Mouse (Mus musculus) midbrain, embryonic 12.5 days (tissue): ENCODE data around the gene Cdk14. TPM values are rescaled to one million over a fixed set of nuclear protein-coding genes. Genes with fewer than 3 reads are reported as not detected.

Experiments
- ATAC-seq: fragments of 200-750 bp; cut with Nextera tagmentation; 2 replicates; pipeline ENCODE4 v1.8.0; 2017; ENCODE audit warnings: low read depth, moderate TSS enrichment, moderate library complexity; ENCODE audit not compliant: low FRiP score
- H3K27ac ChIP-seq: fragments of 300-500 bp; sonication (generic); replicated peaks from 2 replicates; pipeline ENCODE4 v1.5.1; 2016; ENCODE audit warnings: mild to moderate bottlenecking
- H3K27me3 ChIP-seq: fragments of 300-500 bp; sonication (generic); 2 replicates; pipeline ENCODE4 v1.6.1; 2016; ENCODE audit warnings: mild to moderate bottlenecking
- H3K36me3 ChIP-seq: fragments of 300-500 bp; sonication (generic); 2 replicates; pipeline ENCODE4 v1.6.1; 2016
- H3K4me1 ChIP-seq: fragments of 300-500 bp; sonication (generic); 2 replicates; pipeline ENCODE4 v1.6.1; 2016
- H3K4me2 ChIP-seq: fragments of 300-500 bp; sonication (generic); replicated peaks from 2 replicates; pipeline ENCODE4 v1.6.1; 2016; ENCODE audit warnings: mild to moderate bottlenecking, moderate library complexity
- H3K4me3 ChIP-seq: fragments of 300-500 bp; sonication (generic); 2 replicates; pipeline ENCODE4 v1.5.1; 2016; ENCODE audit warnings: mild to moderate bottlenecking
- H3K9ac ChIP-seq: fragments of 300-500 bp; sonication (generic); replicated peaks from 2 replicates; pipeline ENCODE4 v1.6.1; 2016; ENCODE audit warnings: mild to moderate bottlenecking, moderate library complexity
- H3K9me3 ChIP-seq: fragments of 300-500 bp; sonication (generic); 2 replicates; pipeline ENCODE4 v1.6.1; 2016; ENCODE audit warnings: mild to moderate bottlenecking
- WGBS: fragments of 180-500 bp; shearing (Covaris S2); methylation state at CpG from one replicate; pipeline ENCODE4 v1.1.7; 2016; 5-methylcytosine and 5-hydroxymethylcytosine counted together
- polyA plus RNA-seq: library from polyadenylated mRNA; unstranded; fragments of >200 nt; fragmentation: Nextera tagmentation; extraction: Ambion mirVana; gene quantifications from 2 replicates; pipeline ENCODE4 v1.2.1, GENCODE M21; 2016

Cdk14 gene
- polyA plus RNA-seq, 1 experiment from 2014 or later, result 38.1 TPM

- Histone ChIP-seq H3K4me1 (peaks cover 5% of the 10 kb centered on the region), H3K27me3 (no peaks in the 10 kb centered on the region), H3K9me3 (no peaks in the 10 kb centered on the region), H3K36me3 (no peaks in the 10 kb centered on the region; the same call in 1 of the 2 replicates), H3K4me3 (no peak overlapping the region), H3K9ac (no peak overlapping the region), H3K27ac (peak overlapping the region; percentile 58), H3K4me2 (no peak overlapping the region)
- no peak for ATAC-seq
- WGBS, result 71% methylated on average over 5 of the region's 5 CpGs
Observed at GRCm38 (mm10) chr5:4893206-4893851, 526.8 kb downstream of the Cdk14 start.

GRCm38 (mm10) chr5:4892734-4893133 lies 527.4 kb downstream of the Cdk14 start:
- no peak overlapping the region; the same call in 1 of the 2 replicates for H3K27ac ChIP-seq
- peaks cover 5% of the 10 kb centered on the region for H3K4me1 ChIP-seq
- no peaks in the 10 kb centered on the region; the same call in 1 of the 2 replicates for H3K36me3 ChIP-seq
- H3K9me3 ChIP-seq, result no peaks in the 10 kb centered on the region
- no peak for ATAC-seq
- no peak overlapping the region for H3K4me2 ChIP-seq
- H3K9ac ChIP-seq, result no peak overlapping the region
- no peak overlapping the region for H3K4me3 ChIP-seq
- 70% methylated on average over 4 of the region's 4 CpGs for WGBS
- no peaks in the 10 kb centered on the region for H3K27me3 ChIP-seq

- peak overlapping the region; percentile 11; the same call in 1 of the 2 replicates for H3K27ac ChIP-seq
Observed at GRCm38 (mm10) chr5:4891862-4892704, 528.0 kb downstream of the Cdk14 start.

GRCm38 (mm10) chr5:4887069-4887468 lies 533.0 kb downstream of the Cdk14 start:
- H3K27ac ChIP-seq, result no peak overlapping the region
- no peak overlapping the region for H3K4me3 ChIP-seq
- no peak overlapping the region for H3K4me2 ChIP-seq
- ATAC-seq, result no peak
- no peaks in the 10 kb centered on the region for H3K4me1 ChIP-seq
- 76% methylated on average over 4 of the region's 4 CpGs for WGBS
- no peaks in the 10 kb centered on the region for H3K27me3 ChIP-seq
- no peak overlapping the region for H3K9ac ChIP-seq
- H3K9me3 ChIP-seq, result no peaks in the 10 kb centered on the region
- H3K36me3 ChIP-seq, result no peaks in the 10 kb centered on the region; the same call in 1 of the 2 replicates

More at GRCm38 (mm10) chr5:4891862-4892704, 528.0 kb downstream of the Cdk14 start:
- 63% methylated on average over 17 of the region's 17 CpGs for WGBS
- Histone ChIP-seq H3K4me3 (no peak overlapping the region), H3K36me3 (no peaks in the 10 kb centered on the region; the same call in 1 of the 2 replicates), H3K4me2 (no peak overlapping the region), H3K9me3 (no peaks in the 10 kb centered on the region), H3K9ac (no peak overlapping the region), H3K27me3 (no peaks in the 10 kb centered on the region), H3K4me1 (peaks cover 5% of the 10 kb centered on the region)
- 0 out of 2 replicates have a peak, but pooled peaks have one; percentile 64 for ATAC-seq

GRCm38 (mm10) chr5:4882841-4883240 lies 537.3 kb downstream of the Cdk14 start:
- no peak overlapping the region for H3K4me2 ChIP-seq
- peaks cover 19% of the 10 kb centered on the region for H3K4me1 ChIP-seq
- H3K27ac ChIP-seq, result no peak overlapping the region
- 0 out of 2 replicates have a peak, but pooled peaks cover 5% of the 10 kb centered on the region for H3K9me3 ChIP-seq
- no peak overlapping the region for H3K4me3 ChIP-seq
- H3K36me3 ChIP-seq, result no peaks in the 10 kb centered on the region
- 95% methylated on average over 1 of the region's 1 CpGs for WGBS
- H3K9ac ChIP-seq, result no peak overlapping the region
- H3K27me3 ChIP-seq, result 0 out of 2 replicates have a peak, but pooled peaks cover 5% of the 10 kb centered on the region
- no peak for ATAC-seq

- Histone ChIP-seq H3K4me1 (peaks cover 39% of the 10 kb centered on the region), H3K27me3 (0 out of 2 replicates have a peak, but pooled peaks cover 5% of the 10 kb centered on the region), H3K4me3 (no peak overlapping the region), H3K27ac (no peak overlapping the region), H3K36me3 (no peaks in the 10 kb centered on the region), H3K9me3 (0 out of 2 replicates have a peak, but pooled peaks cover 5% of the 10 kb centered on the region), H3K9ac (no peak overlapping the region), H3K4me2 (no peak overlapping the region)
- no peak for ATAC-seq
- WGBS, result 65% methylated on average over 4 of the region's 4 CpGs
Observed at GRCm38 (mm10) chr5:4880331-4880730, 539.8 kb downstream of the Cdk14 start.

- Histone ChIP-seq H3K4me2 (no peak overlapping the region), H3K27me3 (peaks cover 5% of the 10 kb centered on the region; the same call in 1 of the 2 replicates), H3K4me1 (peaks cover 39% of the 10 kb centered on the region), H3K4me3 (no peak overlapping the region), H3K36me3 (no peaks in the 10 kb centered on the region), H3K9me3 (0 out of 2 replicates have a peak, but pooled peaks cover 5% of the 10 kb centered on the region), H3K9ac (no peak overlapping the region), H3K27ac (peak overlapping the region; percentile 60)
- ATAC-seq, result no peak
- WGBS, result 46% methylated on average over 3 of the region's 3 CpGs
Observed at GRCm38 (mm10) chr5:4878934-4879333, 541.2 kb downstream of the Cdk14 start.

GRCm38 (mm10) chr5:4877638-4878037 lies 542.5 kb downstream of the Cdk14 start:
- ATAC-seq, result peak; percentile 51

GRCm38 (mm10) chr5:4877131-4877631 lies 542.9 kb downstream of the Cdk14 start:
- H3K9me3 ChIP-seq, result 0 out of 2 replicates have a peak, but pooled peaks cover 5% of the 10 kb centered on the region
- WGBS, result 6% methylated on average over 5 of the region's 5 CpGs
- peak; percentile 88 for ATAC-seq
- no peak overlapping the region for H3K4me3 ChIP-seq
- peak overlapping the region; percentile 88 for H3K27ac ChIP-seq
- peak overlapping the region; percentile 22 for H3K4me2 ChIP-seq
- H3K9ac ChIP-seq, result no peak overlapping the region
- H3K27me3 ChIP-seq, result peaks cover 5% of the 10 kb centered on the region; the same call in 1 of the 2 replicates
- peaks cover 39% of the 10 kb centered on the region for H3K4me1 ChIP-seq
- H3K36me3 ChIP-seq, result no peaks in the 10 kb centered on the region

More at GRCm38 (mm10) chr5:4877638-4878037, 542.5 kb downstream of the Cdk14 start:
- H3K27me3 ChIP-seq, result peaks cover 5% of the 10 kb centered on the region; the same call in 1 of the 2 replicates
- no peak overlapping the region for H3K4me3 ChIP-seq
- peak overlapping the region; percentile 22 for H3K4me2 ChIP-seq
- H3K9ac ChIP-seq, result no peak overlapping the region
- H3K27ac ChIP-seq, result peak overlapping the region; percentile 88
- WGBS, result 23% methylated on average over 4 of the region's 4 CpGs
- 0 out of 2 replicates have a peak, but pooled peaks cover 5% of the 10 kb centered on the region for H3K9me3 ChIP-seq
- peaks cover 39% of the 10 kb centered on the region for H3K4me1 ChIP-seq
- no peaks in the 10 kb centered on the region for H3K36me3 ChIP-seq

GRCm38 (mm10) chr5:4876653-4877091 lies 543.4 kb downstream of the Cdk14 start:
- no peaks in the 10 kb centered on the region for H3K36me3 ChIP-seq
- H3K9me3 ChIP-seq, result 0 out of 2 replicates have a peak, but pooled peaks cover 5% of the 10 kb centered on the region
- no peak overlapping the region for H3K9ac ChIP-seq
- ATAC-seq, result peak; percentile 75
- peak overlapping the region; percentile 88 for H3K27ac ChIP-seq
- 51% methylated on average over 15 of the region's 15 CpGs for WGBS
- H3K4me2 ChIP-seq, result peak overlapping the region; percentile 22
- peaks cover 39% of the 10 kb centered on the region for H3K4me1 ChIP-seq
- no peak overlapping the region for H3K4me3 ChIP-seq
- peaks cover 5% of the 10 kb centered on the region; the same call in 1 of the 2 replicates for H3K27me3 ChIP-seq

GRCm38 (mm10) chr5:4870041-4870726 lies 549.9 kb downstream of the Cdk14 start:
- peak overlapping the region; percentile 76 for H3K27ac ChIP-seq
- H3K36me3 ChIP-seq, result no peaks in the 10 kb centered on the region
- WGBS, result 18% methylated on average over 4 of the region's 4 CpGs
- no peak overlapping the region for H3K9ac ChIP-seq
- peaks cover 2% of the 10 kb centered on the region for H3K27me3 ChIP-seq
- H3K4me3 ChIP-seq, result no peak overlapping the region
- no peak overlapping the region for H3K4me2 ChIP-seq
- peak; percentile 55 for ATAC-seq
- no peaks in the 10 kb centered on the region for H3K9me3 ChIP-seq
- H3K4me1 ChIP-seq, result peaks cover 45% of the 10 kb centered on the region
